Mouse (Mus musculus) testis, adult 2 months (tissue): ENCODE data around the gene Robo2. TPM values are rescaled to one million over a fixed set of nuclear protein-coding genes. Genes with fewer than 3 reads are reported as not detected.

Source experiments
- H3K27ac ChIP-seq: fragments of 200-500 bp; 2 replicates; pipeline ENCODE4 v1.5.1; 2012; ENCODE audit warnings: low read depth, low read length; ENCODE audit not compliant: control insufficient read depth, insufficient read depth
- H3K27me3 ChIP-seq: fragments of 200-500 bp; 2 replicates; pipeline ENCODE4 v1.6.1; 2012; ENCODE audit warnings: mild to moderate bottlenecking, low read length, moderate library complexity; ENCODE audit not compliant: control insufficient read depth, insufficient read depth
- H3K36me3 ChIP-seq: fragments of 200-500 bp; 2 replicates; pipeline ENCODE4 v1.6.1; 2012; ENCODE audit warnings: mild to moderate bottlenecking, low read length; ENCODE audit not compliant: control insufficient read depth, insufficient read depth
- H3K4me1 ChIP-seq: fragments of 200-500 bp; 2 replicates; pipeline ENCODE4 v1.6.1; 2012; ENCODE audit warnings: low read length; ENCODE audit not compliant: control insufficient read depth, insufficient read depth
- H3K4me3 ChIP-seq: fragments of 200-500 bp; 2 replicates; pipeline ENCODE4 v1.5.1; 2012; ENCODE audit warnings: low read depth, mild to moderate bottlenecking, low read length, moderate library complexity, mixed read lengths; ENCODE audit not compliant: control insufficient read depth
- CTCF ChIP-seq: fragments of 200-500 bp; IDR thresholded peaks from 2 replicates; pipeline ENCODE4 v1.5.1; 2012; ENCODE audit warnings: low read depth, mild to moderate bottlenecking, inconsistent platforms, low read length, moderate library complexity; ENCODE audit not compliant: control insufficient read depth, insufficient read depth, insufficient replicate concordance
- POLR2A ChIP-seq: fragments of 200-500 bp; IDR thresholded peaks from 2 replicates; pipeline ENCODE4 v1.6.1; 2012; ENCODE audit warnings: low read depth, mild to moderate bottlenecking, inconsistent platforms, low read length, moderate library complexity; ENCODE audit not compliant: control insufficient read depth
- polyA plus RNA-seq: library from polyadenylated mRNA; depleted of rRNA; stranded (reverse); fragments of >200 nt; gene quantifications from 2 replicates; pipeline ENCODE4 v1.2.3, GENCODE M21; 2012

The Robo2 gene
- polyA plus RNA-seq, 1 experiment = 0.15 TPM

GRCm38 (mm10) chr16:74234393-74235059 lies 177.1 kb downstream of the Robo2 start:
- no peak overlapping the region for H3K4me3 ChIP-seq
- no peak for TF ChIP-seq POLR2A
- TF ChIP-seq CTCF = no peak
- no peaks in the 10 kb centered on the region for H3K27me3 ChIP-seq
- H3K36me3 ChIP-seq = no peaks in the 10 kb centered on the region
- no peak overlapping the region for H3K27ac ChIP-seq
- no peaks in the 10 kb centered on the region for H3K4me1 ChIP-seq

GRCm38 (mm10) chr16:74233596-74233995 lies 178.0 kb downstream of the Robo2 start:
- no peak overlapping the region for H3K27ac ChIP-seq
- no peaks in the 10 kb centered on the region for H3K36me3 ChIP-seq
- no peak overlapping the region for H3K4me3 ChIP-seq
- no peaks in the 10 kb centered on the region for H3K4me1 ChIP-seq
- TF ChIP-seq POLR2A (no peak), CTCF (no peak)
- H3K27me3 ChIP-seq = no peaks in the 10 kb centered on the region

DNA sequence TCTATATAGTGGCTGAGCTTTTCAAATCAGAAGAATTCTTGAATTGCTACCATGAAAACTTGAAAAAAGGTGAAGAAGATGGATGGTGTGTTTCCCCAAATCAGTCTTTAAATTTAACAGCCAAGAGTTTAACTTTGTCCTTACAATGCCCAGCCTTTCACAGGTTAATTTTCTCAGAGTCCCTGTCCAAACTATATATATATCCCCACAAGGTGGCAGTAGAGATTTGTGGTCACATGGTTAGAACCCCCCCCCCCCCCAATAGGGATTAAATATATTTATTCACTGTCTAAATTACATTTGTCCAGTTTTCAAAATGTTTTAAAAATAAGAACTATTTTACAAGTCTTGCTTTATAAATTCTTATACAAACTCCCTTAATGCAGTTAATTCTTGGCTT lies 184.3 kb downstream of the Robo2 start:
- Histone ChIP-seq H3K27me3 (no peaks in the 10 kb centered on the region), H3K4me1 (no peaks in the 10 kb centered on the region), H3K36me3 (no peaks in the 10 kb centered on the region), H3K4me3 (no peak overlapping the region), H3K27ac (no peak overlapping the region)
- no peak for TF ChIP-seq POLR2A
- TF ChIP-seq CTCF = no peak

GRCm38 (mm10) chr16:74225423-74226272 lies 186.0 kb downstream of the Robo2 start:
- no peaks in the 10 kb centered on the region for H3K4me1 ChIP-seq
- no peaks in the 10 kb centered on the region for H3K27me3 ChIP-seq
- no peaks in the 10 kb centered on the region for H3K36me3 ChIP-seq
- H3K4me3 ChIP-seq = no peak overlapping the region
- no peak overlapping the region for H3K27ac ChIP-seq
- TF ChIP-seq CTCF = no peak
- no peak for TF ChIP-seq POLR2A

- no peak overlapping the region for H3K4me3 ChIP-seq
- H3K27me3 ChIP-seq = no peaks in the 10 kb centered on the region
- H3K36me3 ChIP-seq = no peaks in the 10 kb centered on the region
- TF ChIP-seq CTCF = no peak
- no peak for TF ChIP-seq POLR2A
- H3K4me1 ChIP-seq = no peaks in the 10 kb centered on the region
- H3K27ac ChIP-seq = no peak overlapping the region
Observed at GRCm38 (mm10) chr16:74222501-74222900, 189.1 kb downstream of the Robo2 start.

DNA sequence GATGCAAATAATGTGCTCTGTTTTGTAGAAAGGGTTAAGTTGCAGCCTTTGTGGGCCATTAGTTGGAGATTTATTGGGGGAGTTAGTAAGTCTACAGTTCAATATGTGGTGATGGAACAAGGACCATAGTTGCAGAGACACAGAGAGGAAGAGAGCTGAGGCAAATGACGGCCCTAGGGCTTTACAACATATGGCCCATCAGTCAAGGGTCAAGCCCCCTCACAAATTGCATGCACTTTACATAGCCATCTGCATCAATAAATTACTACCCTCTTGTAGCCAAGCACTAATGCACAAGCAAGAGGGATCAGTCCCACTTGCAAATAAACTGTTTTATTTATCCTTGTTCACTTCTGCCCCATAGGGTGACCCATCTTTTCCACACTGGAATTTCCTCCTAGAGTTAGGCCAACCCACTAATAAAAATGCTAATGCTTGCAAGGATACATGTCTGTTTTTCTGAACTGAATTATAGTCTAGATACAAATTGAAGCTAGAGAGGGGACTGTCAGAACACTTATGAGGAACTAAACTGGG lies 194.7 kb downstream of the Robo2 start:
- no peak overlapping the region for H3K4me3 ChIP-seq
- no peaks in the 10 kb centered on the region for H3K36me3 ChIP-seq
- no peak overlapping the region for H3K27ac ChIP-seq
- TF ChIP-seq POLR2A = no peak
- no peak for TF ChIP-seq CTCF
- no peaks in the 10 kb centered on the region for H3K27me3 ChIP-seq
- peaks cover 2% of the 10 kb centered on the region; the same call in 1 of the 2 replicates for H3K4me1 ChIP-seq

DNA sequence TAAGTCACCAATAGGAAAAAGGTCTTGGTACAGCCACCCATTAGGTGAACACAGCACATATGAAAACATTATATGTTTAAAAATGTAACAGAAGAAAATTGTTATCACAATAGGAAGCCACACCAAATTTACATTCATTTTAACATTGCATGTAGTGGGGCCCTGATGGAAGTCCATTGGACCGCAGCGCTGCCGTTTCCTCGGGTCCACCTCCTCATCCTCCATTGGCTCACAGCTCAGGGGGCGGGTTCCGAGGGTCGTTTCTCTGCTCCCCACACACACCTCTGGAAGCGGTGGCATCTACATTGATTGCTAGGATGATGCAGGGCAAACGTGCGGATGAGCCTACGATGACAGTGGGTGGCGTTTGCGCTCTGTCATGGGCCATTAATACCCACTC lies 195.8 kb downstream of the Robo2 start:
- no peaks in the 10 kb centered on the region for H3K27me3 ChIP-seq
- H3K36me3 ChIP-seq = no peaks in the 10 kb centered on the region
- TF ChIP-seq CTCF (no peak), POLR2A (no peak)
- H3K4me3 ChIP-seq = no peak overlapping the region
- no peak overlapping the region for H3K27ac ChIP-seq
- H3K4me1 ChIP-seq = peaks cover 2% of the 10 kb centered on the region; the same call in 1 of the 2 replicates
